Mouse (Mus musculus) spleen, adult 2 months (tissue): ENCODE data around the gene Qrich1. TPM values are rescaled to one million over a fixed set of nuclear protein-coding genes. Genes with fewer than 3 reads are reported as not detected.

Source experiments
- DNase-seq, 2 experiments: peaks; one replicate each; pipeline versions ENCODE4 v3.0.0 to v3.0.0-alpha.2; 2012 to 2021; ENCODE audit warnings: low spot score in 2 of 2, low read depth in 1 of 2
- H3K27ac ChIP-seq: fragments of 200-500 bp; 2 replicates; pipeline ENCODE4 v1.5.1; 2012; ENCODE audit warnings: low read length, inconsistent platforms; ENCODE audit not compliant: insufficient read depth
- H3K27me3 ChIP-seq: fragments of 200-500 bp; 2 replicates; pipeline ENCODE4 v1.6.1; 2012; ENCODE audit warnings: mild to moderate bottlenecking, moderate library complexity, low read length, inconsistent platforms; ENCODE audit not compliant: control insufficient read depth, insufficient read depth
- H3K36me3 ChIP-seq: fragments of 200-500 bp; 2 replicates; pipeline ENCODE4 v1.6.1; 2012; ENCODE audit warnings: mild to moderate bottlenecking, low read length, inconsistent platforms; ENCODE audit not compliant: control insufficient read depth, insufficient read depth
- H3K4me1 ChIP-seq: fragments of 200-500 bp; 2 replicates; pipeline ENCODE4 v1.6.1; 2011; ENCODE audit warnings: inconsistent platforms; ENCODE audit not compliant: control insufficient read depth, insufficient read depth, insufficient read length
- H3K4me3 ChIP-seq: fragments of 200-500 bp; 2 replicates; pipeline ENCODE4 v1.5.1; 2011; ENCODE audit warnings: mild to moderate bottlenecking, inconsistent platforms; ENCODE audit not compliant: insufficient read depth, insufficient read length; ENCODE audit errors: extremely low read depth
- CTCF ChIP-seq: fragments of 200-500 bp; IDR thresholded peaks from 2 replicates; pipeline ENCODE4 v1.5.1; 2011; ENCODE audit warnings: mild to moderate bottlenecking, inconsistent platforms; ENCODE audit not compliant: insufficient read depth, insufficient read length, insufficient replicate concordance; ENCODE audit errors: extremely low read depth
- POLR2A ChIP-seq: fragments of 200-500 bp; IDR thresholded peaks from 2 replicates; pipeline ENCODE4 v1.6.1; 2011; ENCODE audit warnings: low read depth, low read length, inconsistent platforms
- WGBS: fragments of 180-500 bp; shearing (Covaris S2); methylation state at CpG from one replicate; pipeline ENCODE4 v1.1.7; 2018; 5-methylcytosine and 5-hydroxymethylcytosine counted together
- polyA plus RNA-seq: library from polyadenylated mRNA; depleted of rRNA; stranded (reverse); fragments of >200 nt; gene quantifications from 2 replicates; pipeline ENCODE4 v1.2.3, GENCODE M21; 2012; rRNA removed

Qrich1 gene
- polyA plus RNA-seq, 1 experiment: 76.7 TPM

- H3K27me3 ChIP-seq: no peaks in the 10 kb centered on the region
- DNase-seq: no peak
- H3K36me3 ChIP-seq: peaks cover 57% of the 10 kb centered on the region
- H3K4me3 ChIP-seq: no peak overlapping the region
- TF ChIP-seq CTCF (no peak), POLR2A (no peak)
- no peaks in the 10 kb centered on the region for H3K4me1 ChIP-seq
- 86% methylated on average over 4 of the region's 4 CpGs for WGBS
- H3K27ac ChIP-seq: no peak overlapping the region
These were observed 92.3 kb downstream of the Qrich1 start for GRCm38 (mm10) chr9:108608889-108609288.

Other genes with a start within 250 kb of the Qrich1 start
- 4.2 and 4.6 TPM in 2 replicates for gene Nicn1, start 226.4 kb upstream of the Qrich1 start, polyA plus RNA-seq
- gene Amt, start 220.0 kb upstream of the Qrich1 start, polyA plus RNA-seq: 1.7 and 3.1 TPM in 2 replicates
- gene Rhoa, start 210.7 kb upstream of the Qrich1 start, polyA plus RNA-seq: 89.7 and 90.3 TPM in 2 replicates
- 17.9 and 19.7 TPM in 2 replicates for gene Tcta, start 210.6 kb upstream of the Qrich1 start, polyA plus RNA-seq
- gene Gpx1, start 177.9 kb upstream of the Qrich1 start, polyA plus RNA-seq: 2,084 and 2,100 TPM in 2 replicates
- 63.2 and 68.6 TPM in 2 replicates for gene Usp4, start 169.0 kb upstream of the Qrich1 start, polyA plus RNA-seq
- 0.49 and 0.63 TPM in 2 replicates for gene 1700102P08Rik, start 124.0 kb upstream of the Qrich1 start, polyA plus RNA-seq
- 0.05 TPM in 1 of 2 replicates, not detected in the other for gene Ccdc36, start 88.3 kb upstream of the Qrich1 start, polyA plus RNA-seq
- gene BC048562, start 80.3 kb upstream of the Qrich1 start, polyA plus RNA-seq: not detected in 2 replicates
- 16.5 and 21.3 TPM in 2 replicates for gene Ccdc71, start 56.3 kb upstream of the Qrich1 start, polyA plus RNA-seq
- gene Klhdc8b, start 55.2 kb upstream of the Qrich1 start, polyA plus RNA-seq: 22.2 and 23.7 TPM in 2 replicates
- 40.5 and 41.9 TPM in 2 replicates for gene Lamb2, start 37.1 kb upstream of the Qrich1 start, polyA plus RNA-seq
- gene Usp19, start 26.2 kb upstream of the Qrich1 start, polyA plus RNA-seq: 133 and 138 TPM in 2 replicates
- gene Qars, start 9.1 kb upstream of the Qrich1 start, polyA plus RNA-seq: 170 and 211 TPM in 2 replicates
- 106 and 107 TPM in 2 replicates for gene Impdh2, start 43.5 kb downstream of the Qrich1 start, polyA plus RNA-seq
- 23.1 and 27.1 TPM in 2 replicates for gene Ndufaf3, start 50.6 kb downstream of the Qrich1 start, polyA plus RNA-seq
- gene Dalrd3, start 53.1 kb downstream of the Qrich1 start, polyA plus RNA-seq: 187 and 225 TPM in 2 replicates
- 36.0 and 44.4 TPM in 2 replicates for gene Wdr6, start 61.9 kb downstream of the Qrich1 start, polyA plus RNA-seq
- gene P4htm, start 80.9 kb downstream of the Qrich1 start, polyA plus RNA-seq: 5.9 and 7.9 TPM in 2 replicates
- 28.4 and 28.8 TPM in 2 replicates for gene Arih2, start 132.6 kb downstream of the Qrich1 start, polyA plus RNA-seq
- 8.4 and 10.7 TPM in 2 replicates for gene Slc25a20, start 145.3 kb downstream of the Qrich1 start, polyA plus RNA-seq
- gene Prkar2a, start 172.5 kb downstream of the Qrich1 start, polyA plus RNA-seq: 3.9 and 4.8 TPM in 2 replicates